Mouse (Mus musculus): ENCODE data around the gene Fads2. TPM values are rescaled to one million over a fixed set of nuclear protein-coding genes. Genes with fewer than 3 reads are reported as not detected.

Gene Fads2
- polyA plus RNA-seq, 1 experiment from 2014 or later: 207 TPM

GRCm38 (mm10) chr19:10057486-10058351 is 43.8 kb downstream of the Fads2 start:
- 75% methylated on average over 11 of the region's 11 CpGs for WGBS

GRCm38 (mm10) chr19:10056686-10057085 is 44.9 kb downstream of the Fads2 start:
- Histone ChIP-seq H3K4me1 (replicated peaks) (peaks cover 15% of the 10 kb centered on the region), H3K27me3 (ENCODE audit: insufficient read depth, poor library complexity, severe bottlenecking) (no peaks in the 10 kb centered on the region), H3K9me3 (no peaks in the 10 kb centered on the region), H3K4me3 (no peak overlapping the region), H3K36me3 (peaks cover 28% of the 10 kb centered on the region), H3K27ac (no peak overlapping the region)
- WGBS: 94% methylated on average over 3 of the region's 3 CpGs
- no peak for DNase-seq (ENCODE audit: low spot score)

More at GRCm38 (mm10) chr19:10057486-10058351, 43.8 kb downstream of the Fads2 start:
- Histone ChIP-seq H3K36me3 (peaks cover 39% of the 10 kb centered on the region), H3K27me3 (ENCODE audit: insufficient read depth, poor library complexity, severe bottlenecking) (no peaks in the 10 kb centered on the region), H3K4me1 (replicated peaks) (peaks cover 15% of the 10 kb centered on the region), H3K4me3 (no peak overlapping the region), H3K9me3 (no peaks in the 10 kb centered on the region), H3K27ac (no peak overlapping the region)
- DNase-seq (ENCODE audit: low spot score): no peak

- Histone ChIP-seq H3K36me3 (peaks cover 22% of the 10 kb centered on the region), H3K27ac (peak overlapping the region; percentile 29; the same call in 1 of the 2 replicates), H3K27me3 (ENCODE audit: insufficient read depth, poor library complexity, severe bottlenecking) (no peaks in the 10 kb centered on the region), H3K4me3 (no peak overlapping the region), H3K4me1 (replicated peaks) (peaks cover 11% of the 10 kb centered on the region), H3K9me3 (no peaks in the 10 kb centered on the region)
- no peak for DNase-seq (ENCODE audit: low spot score)
- 90% methylated on average over 22 of the region's 22 CpGs for WGBS
Observed at GRCm38 (mm10) chr19:10055783-10056660, 45.5 kb downstream of the Fads2 start.

GRCm38 (mm10) chr19:10055261-10055660 is 46.3 kb downstream of the Fads2 start:
- no peak for DNase-seq (ENCODE audit: low spot score)
- 83% methylated on average over 3 of the region's 3 CpGs for WGBS
- Histone ChIP-seq H3K9me3 (no peaks in the 10 kb centered on the region), H3K4me3 (no peak overlapping the region), H3K27me3 (ENCODE audit: insufficient read depth, poor library complexity, severe bottlenecking) (no peaks in the 10 kb centered on the region), H3K4me1 (replicated peaks) (0 out of 2 replicates have a peak, but pooled peaks cover 3% of the 10 kb centered on the region), H3K27ac (no peak overlapping the region; the same call in 1 of the 2 replicates), H3K36me3 (peaks cover 15% of the 10 kb centered on the region; the same call in 1 of the 2 replicates)

- Histone ChIP-seq H3K9me3 (no peaks in the 10 kb centered on the region), H3K36me3 (peaks cover 15% of the 10 kb centered on the region; the same call in 1 of the 2 replicates), H3K4me3 (no peak overlapping the region), H3K27ac (no peak overlapping the region), H3K4me1 (replicated peaks) (no peaks in the 10 kb centered on the region), H3K27me3 (ENCODE audit: insufficient read depth, poor library complexity, severe bottlenecking) (no peaks in the 10 kb centered on the region)
- no peak for DNase-seq (ENCODE audit: low spot score)
- 92% methylated on average over 6 of the region's 6 CpGs for WGBS
Observed at GRCm38 (mm10) chr19:10054361-10055075, 47.0 kb downstream of the Fads2 start.

- H3K4me3 ChIP-seq: no peak overlapping the region
- H3K27ac ChIP-seq: no peak overlapping the region
- H3K4me1 ChIP-seq (replicated peaks): no peaks in the 10 kb centered on the region
- H3K36me3 ChIP-seq: peaks cover 15% of the 10 kb centered on the region; the same call in 1 of the 2 replicates
- WGBS: 95% methylated on average over 10 of the region's 10 CpGs
- H3K27me3 ChIP-seq (ENCODE audit: insufficient read depth, poor library complexity, severe bottlenecking): no peaks in the 10 kb centered on the region
- no peak for DNase-seq (ENCODE audit: low spot score)
- H3K9me3 ChIP-seq: no peaks in the 10 kb centered on the region
Observed at GRCm38 (mm10) chr19:10053692-10054260, 47.8 kb downstream of the Fads2 start.

GRCm38 (mm10) chr19:10052698-10053097 is 48.8 kb downstream of the Fads2 start:
- WGBS: 92% methylated on average over 4 of the region's 4 CpGs
- H3K27me3 ChIP-seq (ENCODE audit: insufficient read depth, poor library complexity, severe bottlenecking): no peaks in the 10 kb centered on the region
- H3K36me3 ChIP-seq: peaks cover 8% of the 10 kb centered on the region; the same call in 1 of the 2 replicates
- H3K4me3 ChIP-seq: no peak overlapping the region
- DNase-seq (ENCODE audit: low spot score): no peak
- no peak overlapping the region for H3K27ac ChIP-seq
- H3K4me1 ChIP-seq (replicated peaks): no peaks in the 10 kb centered on the region
- H3K9me3 ChIP-seq: no peaks in the 10 kb centered on the region

GRCm38 (mm10) chr19:10050438-10050837 is 51.1 kb downstream of the Fads2 start:
- no peaks in the 10 kb centered on the region for H3K36me3 ChIP-seq
- WGBS: 87% methylated on average over 2 of the region's 2 CpGs
- H3K4me1 ChIP-seq (replicated peaks): no peaks in the 10 kb centered on the region
- H3K27me3 ChIP-seq (ENCODE audit: insufficient read depth, poor library complexity, severe bottlenecking): no peaks in the 10 kb centered on the region
- DNase-seq (ENCODE audit: low spot score): no peak
- H3K4me3 ChIP-seq: no peak overlapping the region
- no peak overlapping the region for H3K27ac ChIP-seq
- H3K9me3 ChIP-seq: no peaks in the 10 kb centered on the region

- Histone ChIP-seq H3K36me3 (no peaks in the 10 kb centered on the region), H3K4me3 (no peak overlapping the region), H3K27ac (no peak overlapping the region), H3K27me3 (ENCODE audit: insufficient read depth, poor library complexity, severe bottlenecking) (no peaks in the 10 kb centered on the region), H3K9me3 (no peaks in the 10 kb centered on the region), H3K4me1 (replicated peaks) (no peaks in the 10 kb centered on the region)
- no peak for DNase-seq (ENCODE audit: low spot score)
Observed at GRCm38 (mm10) chr19:10049533-10049932, 52.0 kb downstream of the Fads2 start.

- no peak overlapping the region for H3K4me3 ChIP-seq
- H3K27ac ChIP-seq: no peak overlapping the region
- peaks cover 6% of the 10 kb centered on the region for H3K4me1 ChIP-seq (replicated peaks)
- no peak for DNase-seq (ENCODE audit: low spot score)
- no peaks in the 10 kb centered on the region for H3K36me3 ChIP-seq
- WGBS: 68% methylated on average over 3 of the region's 3 CpGs
- peaks cover 18% of the 10 kb centered on the region for H3K27me3 ChIP-seq (ENCODE audit: insufficient read depth, poor library complexity, severe bottlenecking)
- no peaks in the 10 kb centered on the region for H3K9me3 ChIP-seq
Observed at GRCm38 (mm10) chr19:10046983-10047382, 54.6 kb downstream of the Fads2 start.

GRCm38 (mm10) chr19:10046346-10046745 is 55.2 kb downstream of the Fads2 start:
- Histone ChIP-seq H3K9me3 (no peaks in the 10 kb centered on the region), H3K4me3 (no peak overlapping the region), H3K4me1 (replicated peaks) (peaks cover 12% of the 10 kb centered on the region), H3K27me3 (ENCODE audit: insufficient read depth, poor library complexity, severe bottlenecking) (peaks cover 18% of the 10 kb centered on the region), H3K27ac (no peak overlapping the region), H3K36me3 (no peaks in the 10 kb centered on the region)
- WGBS: 78% methylated on average over 4 of the region's 4 CpGs
- no peak for DNase-seq (ENCODE audit: low spot score)

GRCm38 (mm10) chr19:10045707-10046106 is 55.8 kb downstream of the Fads2 start:
- no peaks in the 10 kb centered on the region for H3K36me3 ChIP-seq
- H3K27me3 ChIP-seq (ENCODE audit: insufficient read depth, poor library complexity, severe bottlenecking): peaks cover 24% of the 10 kb centered on the region
- no peak overlapping the region for H3K27ac ChIP-seq
- H3K4me1 ChIP-seq (replicated peaks): peaks cover 18% of the 10 kb centered on the region
- no peaks in the 10 kb centered on the region for H3K9me3 ChIP-seq
- H3K4me3 ChIP-seq: no peak overlapping the region
- WGBS: 85% methylated on average over 2 of the region's 2 CpGs
- no peak for DNase-seq (ENCODE audit: low spot score)

All from hindbrain, embryonic 10.5 days (tissue).